Mouse (Mus musculus) neural tube, embryonic 15.5 days (tissue): ENCODE data around the gene Msh5. TPM values are rescaled to one million over a fixed set of nuclear protein-coding genes. Genes with fewer than 3 reads are reported as not detected.

Experiments
- ATAC-seq: fragments of 200-750 bp; cut with Nextera tagmentation; 2 replicates; pipeline ENCODE4 v1.8.0; 2017; ENCODE audit warnings: mild to moderate bottlenecking, moderate TSS enrichment, moderate library complexity; ENCODE audit not compliant: low FRiP score
- H3K27ac ChIP-seq: fragments of 300-500 bp; sonication (generic); replicated peaks from 2 replicates; pipeline ENCODE4 v1.5.1; 2015; ENCODE audit warnings: mild to moderate bottlenecking, inconsistent platforms
- H3K27me3 ChIP-seq: fragments of 300-500 bp; sonication (generic); replicated peaks from 2 replicates; pipeline ENCODE4 v1.6.1; 2015; ENCODE audit warnings: inconsistent platforms
- H3K36me3 ChIP-seq: fragments of 300-500 bp; sonication (generic); 2 replicates; pipeline ENCODE4 v1.6.1; 2015; ENCODE audit warnings: inconsistent platforms
- H3K4me1 ChIP-seq: fragments of 300-500 bp; sonication (generic); 2 replicates; pipeline ENCODE4 v1.6.1; 2015; ENCODE audit warnings: inconsistent platforms
- H3K4me2 ChIP-seq: fragments of 300-500 bp; sonication (generic); 2 replicates; pipeline ENCODE4 v1.6.1; 2015; ENCODE audit warnings: inconsistent platforms, mild to moderate bottlenecking, moderate library complexity
- H3K4me3 ChIP-seq: fragments of 300-500 bp; sonication (generic); replicated peaks from 2 replicates; pipeline ENCODE4 v1.5.1; 2015; ENCODE audit warnings: mild to moderate bottlenecking, inconsistent platforms
- H3K9ac ChIP-seq: fragments of 300-500 bp; sonication (generic); replicated peaks from 2 replicates; pipeline ENCODE4 v1.6.1; 2015; ENCODE audit warnings: mild to moderate bottlenecking, inconsistent platforms
- H3K9me3 ChIP-seq: fragments of 300-500 bp; sonication (generic); replicated peaks from 2 replicates; pipeline ENCODE4 v1.6.1; 2016; ENCODE audit warnings: inconsistent platforms
- WGBS: fragments of 180-500 bp; shearing (Covaris S2); methylation state at CpG from one replicate; pipeline ENCODE4 v1.1.7; 2015; ENCODE audit warnings: mixed read lengths; 5-methylcytosine and 5-hydroxymethylcytosine counted together
- polyA plus RNA-seq: library from polyadenylated mRNA; unstranded; fragments of >200 nt; fragmentation: Nextera tagmentation; extraction: Ambion mirVana; gene quantifications from 2 replicates; pipeline ENCODE4 v1.2.1, GENCODE M21; 2015

Gene Msh5
- 2.0 and 3.3 TPM in 2 replicates for polyA plus RNA-seq

DNA sequence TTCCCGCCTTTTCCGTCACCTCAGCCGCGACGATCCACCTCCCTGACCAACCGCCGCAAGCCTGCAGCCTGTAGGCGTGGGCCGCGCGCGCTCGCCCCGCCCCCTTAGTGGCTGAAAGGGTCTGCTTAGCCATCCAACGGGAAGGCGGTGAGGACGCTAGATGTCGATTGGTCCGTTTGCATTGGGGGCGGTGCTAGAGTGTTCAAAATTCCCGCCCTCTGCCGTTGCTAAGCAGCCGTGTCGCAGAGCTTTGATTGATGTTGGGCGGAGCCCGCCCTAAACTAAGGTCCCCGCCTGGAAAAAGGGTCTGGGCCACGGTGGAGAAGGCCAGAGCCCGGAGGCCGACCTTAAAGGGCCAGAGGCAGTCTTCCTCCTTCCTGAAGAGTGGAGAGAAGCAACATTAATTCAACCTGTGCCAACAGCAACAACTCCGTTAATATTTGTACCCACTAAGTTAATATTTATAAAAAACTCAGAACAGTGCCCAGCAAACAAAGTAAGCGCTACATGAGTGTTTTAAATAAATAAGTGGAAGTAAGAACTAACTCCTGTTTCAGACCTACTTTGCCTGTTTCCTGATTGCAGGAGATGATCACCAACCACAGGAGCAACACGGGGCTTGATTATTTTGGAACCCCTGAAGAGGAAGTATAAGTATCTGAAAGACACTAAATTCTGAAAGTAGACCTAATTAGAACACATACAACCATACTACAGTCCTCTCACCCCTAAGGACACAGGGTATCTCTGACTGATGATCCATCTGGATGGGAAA is at the start of gene Msh5:
Gene Msh5 (minus strand): TSS at position 65 of the 775 bp plus-strand sequence.
- H3K9me3 ChIP-seq = no peaks in the 10 kb centered on the region
- peak within 1 kb of the TSS; percentile 73 for H3K9ac ChIP-seq
- H3K36me3 ChIP-seq = no peaks in the 10 kb centered on the region
- peak within 1 kb of the TSS; percentile 59 for H3K4me3 ChIP-seq
- ATAC-seq = peak; percentile 96
- H3K4me1 ChIP-seq = peaks cover 41% of the 10 kb centered on the region
- H3K4me2 ChIP-seq = peak within 1 kb of the TSS; percentile 94
- WGBS = 2% methylated on average over 33 of the region's 33 CpGs
- peak within 1 kb of the TSS; percentile 67 for H3K27ac ChIP-seq
- H3K27me3 ChIP-seq = no peaks in the 10 kb centered on the region

DNA sequence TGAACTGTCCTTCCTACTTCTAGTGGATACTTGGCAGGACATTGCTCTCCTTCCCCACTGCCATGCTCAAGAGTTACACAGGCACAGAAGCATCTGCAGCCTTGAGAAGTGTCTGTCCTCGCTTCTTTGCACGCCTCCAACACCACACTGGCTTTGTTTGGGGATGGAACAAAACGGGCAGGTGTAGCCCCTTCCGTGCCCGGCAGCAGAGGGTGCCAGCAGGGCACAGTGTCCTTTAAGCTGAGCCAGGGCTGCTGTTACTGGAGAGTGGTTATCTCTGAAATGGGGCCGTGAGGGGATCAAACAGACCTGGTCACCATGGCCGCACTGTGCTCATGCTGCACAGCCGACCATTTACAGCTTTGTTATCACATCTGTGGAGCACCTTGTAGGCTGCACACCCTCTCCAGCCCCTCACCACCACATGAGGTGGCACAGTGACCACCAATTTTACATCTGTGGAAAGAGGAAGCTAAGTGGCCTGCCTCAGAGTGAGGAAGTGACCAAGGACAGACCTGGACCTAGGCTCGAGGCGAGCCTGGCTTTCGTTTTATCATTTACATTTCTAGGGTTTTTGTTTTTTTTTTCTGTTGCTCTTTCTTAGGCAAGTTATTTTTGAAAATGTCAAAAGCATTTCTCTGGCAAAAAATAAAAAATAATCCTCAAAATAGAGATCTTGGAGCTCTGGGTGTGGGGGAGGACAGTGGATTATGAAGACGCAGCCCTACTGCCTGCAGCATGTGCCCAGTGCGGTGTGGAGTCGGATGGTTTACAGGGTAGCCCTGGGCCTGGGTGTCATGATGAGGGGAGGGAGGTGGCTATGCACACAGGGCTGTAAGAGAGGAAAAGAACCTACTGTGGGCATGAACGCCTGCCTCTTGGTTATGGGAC is 48.2 kb upstream of the Msh5 start:
- Histone ChIP-seq H3K4me2 (no peak overlapping the region), H3K9ac (no peak overlapping the region), H3K4me1 (peaks cover 14% of the 10 kb centered on the region), H3K27ac (no peak overlapping the region), H3K4me3 (no peak overlapping the region), H3K9me3 (no peaks in the 10 kb centered on the region), H3K36me3 (peaks cover 80% of the 10 kb centered on the region), H3K27me3 (no peaks in the 10 kb centered on the region)
- WGBS = 94% methylated on average over 15 of the region's 15 CpGs
- no peak for ATAC-seq

DNA sequence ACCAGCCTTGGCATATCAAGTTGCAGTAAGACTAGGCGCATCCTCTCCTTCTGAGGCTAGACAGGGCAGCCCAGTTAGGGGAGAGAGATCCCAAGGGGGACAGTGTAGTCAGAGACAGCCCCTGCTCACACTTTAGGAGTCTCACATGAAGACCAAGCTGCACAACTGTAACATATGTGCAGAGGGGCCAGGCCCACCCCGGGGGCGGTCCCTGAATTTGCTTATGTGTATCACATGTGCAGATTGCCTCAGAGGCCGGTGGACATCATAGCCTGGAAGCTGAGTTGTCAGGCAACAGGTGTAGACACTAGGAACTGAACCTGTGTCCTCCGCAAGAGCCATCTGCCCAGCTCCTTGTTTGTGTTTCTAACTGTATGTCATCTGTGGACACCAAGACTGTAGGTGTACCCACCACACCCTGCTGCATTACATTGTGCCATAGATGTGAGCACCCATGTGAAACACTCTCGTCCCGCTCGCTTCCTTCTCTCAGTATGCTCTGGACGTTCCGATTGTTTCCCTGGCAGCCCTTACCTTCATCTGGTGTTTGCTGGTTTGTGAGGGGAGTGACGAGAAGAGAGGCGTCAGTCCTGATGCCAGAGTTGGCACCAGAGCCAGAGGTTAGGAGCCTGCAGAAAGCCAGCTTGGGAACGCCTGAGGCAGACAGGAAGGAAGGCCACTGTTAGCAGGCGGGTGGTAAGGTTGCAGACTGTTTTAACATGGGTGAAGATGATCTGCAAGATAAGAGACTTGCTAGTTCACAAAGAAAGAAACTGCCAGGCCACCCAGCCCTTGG is 46.1 kb upstream of the Msh5 start:
- Histone ChIP-seq H3K4me3 (no peak overlapping the region), H3K9ac (no peak overlapping the region), H3K9me3 (no peaks in the 10 kb centered on the region), H3K27me3 (no peaks in the 10 kb centered on the region), H3K4me2 (no peak overlapping the region), H3K27ac (no peak overlapping the region), H3K36me3 (peaks cover 62% of the 10 kb centered on the region), H3K4me1 (peaks cover 15% of the 10 kb centered on the region)
- ATAC-seq = no peak
- WGBS = 93% methylated on average over 14 of the region's 14 CpGs

DNA sequence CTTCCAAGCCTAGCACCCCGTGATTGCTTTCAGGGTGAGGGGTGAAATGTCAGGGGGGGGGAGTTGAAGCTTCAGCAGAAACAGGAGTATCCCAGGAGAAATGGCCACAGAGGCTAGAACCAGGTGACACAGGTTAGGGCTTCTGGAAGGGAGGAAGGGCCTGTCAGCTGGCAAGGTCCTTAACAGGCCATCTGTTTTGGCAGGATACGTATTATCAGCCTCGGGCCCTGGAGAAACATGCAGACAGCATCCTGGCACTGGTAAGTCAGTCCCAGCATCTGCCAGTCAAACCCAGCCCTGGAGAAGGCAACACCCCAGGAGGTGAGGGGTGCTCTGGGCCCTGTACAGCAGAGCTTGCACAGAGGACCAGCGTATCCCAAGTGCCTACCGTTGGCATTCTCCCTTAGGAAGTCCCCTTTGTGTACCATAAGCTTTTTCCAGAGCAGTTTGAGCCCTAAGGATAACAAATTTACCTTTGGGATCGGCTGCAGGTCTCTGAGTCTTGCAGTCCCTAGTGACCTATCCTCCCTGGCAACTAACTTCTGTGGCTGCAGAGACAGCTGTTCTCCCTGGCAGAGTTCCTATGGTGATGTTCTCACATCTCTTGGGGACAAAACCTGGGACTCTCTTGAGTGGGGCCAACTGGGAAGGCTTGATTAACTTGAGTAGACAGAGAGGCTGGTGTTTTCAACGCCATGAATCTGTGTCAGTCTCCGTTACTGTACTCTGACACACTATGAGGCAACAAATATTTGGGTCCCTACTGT is 43.8 kb upstream of the Msh5 start:
- peak overlapping the region; percentile 95 for H3K9ac ChIP-seq
- peak overlapping the region; percentile 69 for H3K4me3 ChIP-seq
- no peaks in the 10 kb centered on the region for H3K27me3 ChIP-seq
- 46% methylated on average over 8 of the region's 8 CpGs for WGBS
- peaks cover 15% of the 10 kb centered on the region for H3K4me1 ChIP-seq
- H3K36me3 ChIP-seq = peaks cover 43% of the 10 kb centered on the region
- H3K4me2 ChIP-seq = peak overlapping the region; percentile 68
- H3K9me3 ChIP-seq = no peaks in the 10 kb centered on the region
- peak overlapping the region; percentile 99 for H3K27ac ChIP-seq
- no peak for ATAC-seq

DNA sequence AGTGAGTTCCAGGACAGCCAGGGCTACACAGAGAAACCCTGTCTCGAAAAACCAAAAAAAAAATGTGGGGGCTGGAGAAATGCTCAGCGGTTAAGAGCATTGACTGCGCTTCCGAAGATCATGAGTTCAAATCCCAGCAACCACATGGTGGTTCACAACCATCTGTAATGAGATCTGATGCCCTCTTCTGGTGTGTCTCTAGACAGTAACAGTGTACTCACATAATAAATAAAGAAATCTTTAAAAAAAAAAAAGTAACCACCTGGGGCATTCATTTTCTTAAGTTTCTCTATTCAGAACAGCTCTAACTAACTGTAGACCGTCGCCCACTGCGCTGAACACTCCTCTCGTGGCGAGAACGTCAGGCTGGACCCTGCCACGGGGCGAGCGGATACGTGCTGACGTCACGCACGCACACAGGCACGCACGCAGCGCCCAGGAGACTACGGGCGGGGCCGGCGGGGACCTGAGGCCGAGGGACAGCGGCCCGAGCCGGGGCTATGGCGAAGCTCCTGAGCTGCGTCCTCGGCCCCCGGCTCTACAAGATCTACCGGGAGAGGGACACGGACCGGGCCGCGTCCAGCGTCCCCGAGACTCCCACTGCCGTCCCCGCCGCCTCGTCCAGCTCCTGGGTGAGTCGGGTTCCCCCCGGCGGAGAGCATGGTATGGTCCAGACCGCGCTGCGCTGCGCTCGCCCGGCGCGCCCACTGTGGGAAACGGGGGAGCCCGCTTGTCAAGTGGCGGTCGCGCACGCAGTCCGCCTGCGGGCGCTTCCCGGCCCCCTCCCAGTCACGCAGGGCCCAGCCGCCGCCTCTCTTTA is 42.5 kb upstream of the Msh5 start, which contains the start of gene Abhd16a:
Gene Abhd16a (plus strand): TSS at position 439 of the 820 bp plus-strand sequence.
- 3% methylated on average over 67 of the region's 67 CpGs for WGBS
- H3K4me1 ChIP-seq = peaks cover 15% of the 10 kb centered on the region
- H3K4me2 ChIP-seq = peak within 1 kb of the TSS; percentile 68
- peak within 1 kb of the TSS; percentile 99 for H3K27ac ChIP-seq
- peak within 1 kb of the TSS; percentile 95 for H3K9ac ChIP-seq
- H3K27me3 ChIP-seq = no peaks in the 10 kb centered on the region
- peaks cover 30% of the 10 kb centered on the region for H3K36me3 ChIP-seq
- peak; percentile 98 for ATAC-seq
- no peaks in the 10 kb centered on the region for H3K9me3 ChIP-seq
- peak within 1 kb of the TSS; percentile 69 for H3K4me3 ChIP-seq

DNA sequence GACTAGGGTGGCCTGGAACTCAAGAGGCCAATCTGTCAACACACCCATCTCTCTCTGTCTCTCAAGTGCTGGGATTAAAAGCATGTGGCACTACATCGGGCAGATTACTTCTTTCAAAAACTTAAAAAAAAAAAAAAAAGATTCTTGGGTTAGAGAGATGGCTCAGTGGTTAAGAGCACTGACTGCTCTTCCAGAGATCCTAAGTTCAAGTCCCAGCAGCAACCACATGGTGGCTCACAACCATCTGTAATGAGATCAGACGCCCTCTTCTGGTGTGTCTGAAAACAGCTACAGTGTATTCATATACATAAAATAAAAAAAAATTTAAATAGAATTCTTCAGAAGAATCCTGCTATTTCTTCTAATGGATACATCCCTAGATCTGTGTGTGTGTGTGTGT is 41.6 kb upstream of the Msh5 start:
- Histone ChIP-seq H3K4me1 (peaks cover 15% of the 10 kb centered on the region), H3K36me3 (peaks cover 22% of the 10 kb centered on the region), H3K27ac (no peak overlapping the region), H3K9me3 (no peaks in the 10 kb centered on the region), H3K4me2 (no peak overlapping the region), H3K27me3 (no peaks in the 10 kb centered on the region), H3K4me3 (no peak overlapping the region), H3K9ac (no peak overlapping the region)
- WGBS = 56% methylated on average over 2 of the region's 2 CpGs
- ATAC-seq = no peak

DNA sequence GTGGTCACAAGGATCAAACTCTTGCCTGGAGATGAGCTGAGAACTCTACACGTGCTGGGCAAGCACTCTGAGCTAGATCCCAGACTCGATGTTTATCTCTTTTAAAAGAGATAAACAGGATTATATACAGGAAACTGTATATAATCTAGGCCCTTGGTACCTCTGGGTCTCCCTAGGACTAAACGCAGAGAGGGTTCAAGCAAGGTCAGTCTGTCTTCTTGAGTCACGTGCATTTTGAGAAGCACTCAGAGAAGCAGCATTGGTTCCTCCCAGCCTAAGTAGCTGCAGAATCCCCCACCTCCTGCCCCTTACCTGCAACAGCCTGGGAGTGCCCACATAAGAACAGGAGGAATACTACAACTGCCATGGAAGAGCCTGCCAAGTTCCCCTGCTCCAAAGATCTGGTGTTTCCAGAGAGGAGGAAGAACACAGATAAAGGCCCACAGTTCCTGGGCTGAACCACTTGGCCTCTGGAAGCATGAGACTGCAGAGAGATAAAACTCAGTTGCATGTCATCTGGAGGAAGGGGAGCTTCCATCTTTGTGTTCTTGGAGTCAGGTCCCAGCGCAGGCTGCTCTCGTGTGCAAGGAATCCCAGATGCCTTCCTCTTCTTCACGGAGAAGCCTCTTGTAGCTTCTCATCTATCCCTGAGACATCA is 38.8 kb upstream of the Msh5 start, which contains the start of gene Ly6g6f:
Gene Ly6g6f (minus strand): TSS at position 403 of the 658 bp plus-strand sequence.
- Histone ChIP-seq H3K4me1 (peaks cover 8% of the 10 kb centered on the region), H3K27me3 (no peaks in the 10 kb centered on the region), H3K36me3 (no peaks in the 10 kb centered on the region), H3K4me2 (no peak within 1 kb of the TSS), H3K4me3 (no peak within 1 kb of the TSS), H3K27ac (no peak within 1 kb of the TSS), H3K9me3 (no peaks in the 10 kb centered on the region), H3K9ac (no peak within 1 kb of the TSS)
- ATAC-seq = no peak
- 83% methylated on average over 7 of the region's 7 CpGs for WGBS

DNA sequence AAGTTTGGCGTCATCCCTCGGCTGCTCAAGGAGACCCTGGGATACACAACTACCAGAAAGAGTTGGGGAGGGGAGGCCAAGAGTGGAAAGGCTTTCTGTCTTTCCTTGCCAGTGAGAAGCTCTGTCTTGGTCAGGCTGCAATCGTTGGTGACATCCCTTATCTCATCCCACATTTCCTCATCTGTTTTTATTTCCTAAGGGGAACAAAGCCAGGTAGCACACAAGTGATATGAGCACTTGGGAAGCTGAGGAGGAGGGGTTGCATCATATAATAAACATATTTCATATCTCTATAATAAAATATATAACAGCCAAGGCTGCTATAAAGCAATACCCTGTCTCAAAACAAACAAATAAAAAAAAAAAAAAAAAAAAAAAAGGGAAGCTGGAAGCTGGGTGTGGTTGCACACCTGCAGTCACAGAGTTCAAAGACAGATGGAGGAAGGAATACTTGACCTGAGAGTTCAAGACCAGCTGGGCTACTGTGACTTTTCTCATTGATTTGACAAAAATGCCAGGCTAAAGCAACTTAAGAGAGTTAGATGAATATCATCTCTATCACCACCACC is 37.5 kb upstream of the Msh5 start:
- Histone ChIP-seq H3K36me3 (no peaks in the 10 kb centered on the region), H3K4me1 (no peaks in the 10 kb centered on the region), H3K9ac (no peak overlapping the region), H3K9me3 (no peaks in the 10 kb centered on the region), H3K27ac (no peak overlapping the region), H3K27me3 (no peaks in the 10 kb centered on the region), H3K4me2 (no peak overlapping the region), H3K4me3 (no peak overlapping the region)
- 85% methylated on average over 3 of the region's 3 CpGs for WGBS
- no peak for ATAC-seq

DNA sequence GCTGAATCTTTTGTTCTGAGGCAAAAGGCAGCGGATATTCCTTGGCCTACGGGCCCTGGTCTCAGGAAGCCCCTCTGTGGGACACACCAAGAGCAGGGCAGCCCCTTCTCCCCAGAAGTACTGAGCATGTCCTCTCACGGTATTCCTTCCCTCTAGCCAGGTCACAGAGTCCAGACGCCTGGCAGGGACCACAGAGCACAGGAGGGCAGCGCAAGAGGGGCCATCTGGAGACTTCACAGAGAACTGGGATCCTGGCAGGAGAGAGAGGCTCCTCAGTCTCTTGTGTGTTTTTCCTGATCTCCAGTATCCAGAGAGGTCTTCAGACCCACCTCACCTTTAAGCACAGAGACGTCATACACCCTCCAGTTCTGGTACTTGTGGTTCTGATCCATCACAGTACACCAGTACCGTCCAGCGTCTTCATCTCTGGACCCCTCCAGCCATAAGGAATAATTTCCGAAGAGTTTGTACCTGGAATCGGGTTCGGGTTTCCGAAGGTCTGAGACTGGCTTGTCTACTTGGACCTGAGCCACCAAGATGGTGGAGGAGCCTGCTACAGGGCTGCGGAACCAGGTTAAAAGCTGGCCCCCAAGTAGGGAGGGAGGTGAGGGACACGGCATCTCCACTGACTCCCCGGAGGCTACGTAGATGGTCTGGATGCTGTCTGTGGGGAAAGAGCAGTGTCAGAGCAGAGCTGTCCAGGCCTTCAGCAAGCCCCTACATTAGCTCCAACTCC is 36.5 kb upstream of the Msh5 start:
- Histone ChIP-seq H3K4me3 (no peak overlapping the region), H3K36me3 (no peaks in the 10 kb centered on the region)
- WGBS = 91% methylated on average over 16 of the region's 16 CpGs

More for the DNA sequence above, 36.5 kb upstream of the Msh5 start:
- H3K4me2 ChIP-seq = no peak overlapping the region
- H3K9me3 ChIP-seq = no peaks in the 10 kb centered on the region
- no peaks in the 10 kb centered on the region for H3K27me3 ChIP-seq
- no peak for ATAC-seq
- H3K27ac ChIP-seq = no peak overlapping the region
- no peak overlapping the region for H3K9ac ChIP-seq
- H3K4me1 ChIP-seq = peaks cover 3% of the 10 kb centered on the region; the same call in 1 of the 2 replicates
